Mouse (Mus musculus) E14TG2a.4 (cell line): ENCODE data around the gene Slc8a1.

Source experiments
- CTCF ChIP-seq: conservative IDR thresholded peaks from 2 replicates; pipeline ENCODE4 v1.5.1; 2014; ENCODE audit warnings: low read length
- NANOG ChIP-seq: IDR thresholded peaks from 2 replicates; pipeline ENCODE4 v1.6.1; 2014; ENCODE audit warnings: borderline replicate concordance, low read length, mixed read lengths

DNA sequence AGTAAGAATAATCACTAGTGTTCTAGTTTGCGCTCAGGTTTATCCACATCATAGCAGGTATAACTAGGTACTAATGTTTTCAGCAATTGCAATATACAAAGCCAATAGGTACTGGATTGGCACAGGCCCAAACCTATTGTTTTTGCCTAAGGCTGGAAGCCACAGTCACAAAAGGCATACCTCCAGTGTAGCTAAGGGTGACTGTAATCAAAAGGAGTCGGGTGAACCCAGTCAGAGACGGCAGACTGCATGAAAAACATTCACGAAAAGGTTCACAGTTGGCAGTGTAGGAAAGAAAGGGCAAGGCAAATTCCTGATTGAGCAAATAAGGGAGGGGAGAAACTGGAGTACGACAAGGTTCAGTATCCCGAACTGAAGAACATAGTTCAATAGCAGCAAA is 191.7 kb downstream of the Slc8a1 start:
- TF ChIP-seq CTCF: no peak
- TF ChIP-seq NANOG: no peak
